Mouse (Mus musculus) kidney, adult 2 months (tissue): ENCODE results near the gene Fchsd2. TPM values are rescaled to one million over a fixed set of nuclear protein-coding genes. Genes with fewer than 3 reads are reported as not detected.

Experiments used
- DNase-seq: peaks from one replicate; pipeline ENCODE4 v3.0.0; 2021
- H3K27ac ChIP-seq: fragments of 200-500 bp; 2 replicates; pipeline ENCODE4 v1.5.1; 2012; ENCODE audit warnings: low read depth, low read length, control low read depth, inconsistent platforms; ENCODE audit not compliant: insufficient read depth
- H3K27me3 ChIP-seq: fragments of 200-500 bp; replicated peaks from 2 replicates; pipeline ENCODE4 v1.6.1; 2012; ENCODE audit warnings: mild to moderate bottlenecking, moderate library complexity, low read length, inconsistent platforms; ENCODE audit not compliant: control insufficient read depth, insufficient read depth
- H3K36me3 ChIP-seq: fragments of 200-500 bp; 2 replicates; pipeline ENCODE4 v1.6.1; 2012; ENCODE audit warnings: mild to moderate bottlenecking, moderate library complexity, low read length, inconsistent platforms; ENCODE audit not compliant: control insufficient read depth, insufficient read depth
- H3K4me1 ChIP-seq: fragments of 200-500 bp; 2 replicates; pipeline ENCODE4 v1.6.1; 2011; ENCODE audit warnings: low read length; ENCODE audit not compliant: control insufficient read depth, insufficient read depth
- H3K4me3 ChIP-seq: fragments of 200-500 bp; 2 replicates; pipeline ENCODE4 v1.5.1; 2011; ENCODE audit warnings: mild to moderate bottlenecking, low read depth, low read length, control low read depth; ENCODE audit not compliant: insufficient read depth
- CTCF ChIP-seq: fragments of 200-500 bp; conservative IDR thresholded peaks from 2 replicates; pipeline ENCODE4 v1.5.1; 2011; ENCODE audit warnings: low read depth, mild to moderate bottlenecking, control low read depth, low read length, moderate library complexity, mixed read lengths; ENCODE audit not compliant: insufficient read depth, insufficient read length
- POLR2A ChIP-seq: fragments of 200-500 bp; IDR thresholded peaks from one replicate; pipeline ENCODE4 v1.6.1; 2011; ENCODE audit warnings: low read depth, low read length, control low read depth
- WGBS: fragments of 180-500 bp; shearing (Covaris S2); methylation state at CpG from one replicate; pipeline ENCODE4 v1.1.7; 2018; 5-methylcytosine and 5-hydroxymethylcytosine counted together
- polyA plus RNA-seq: library from polyadenylated mRNA; depleted of rRNA; stranded (reverse); fragments of >200 nt; gene quantifications from 2 replicates; pipeline ENCODE4 v1.2.3, GENCODE M21; 2012

The Fchsd2 gene
- polyA plus RNA-seq, 1 experiment: 7.1 TPM

- no peaks in the 10 kb centered on the region for H3K27me3 ChIP-seq
- no peak for DNase-seq
- peaks cover under 1% of the 10 kb centered on the region; the same call in 1 of the 2 replicates for H3K36me3 ChIP-seq
- H3K27ac ChIP-seq: no peak overlapping the region
- H3K4me3 ChIP-seq: no peak overlapping the region
- H3K4me1 ChIP-seq: peaks cover 3% of the 10 kb centered on the region; the same call in 1 of the 2 replicates
- WGBS: 84% methylated on average over 2 of the region's 2 CpGs
- no peak for TF ChIP-seq POLR2A
- TF ChIP-seq CTCF: no peak
Measured at GRCm38 (mm10) chr7:101287820-101288219, 195.2 kb downstream of the Fchsd2 start.

GRCm38 (mm10) chr7:101288436-101288835, 195.8 kb downstream of the Fchsd2 start:
- no peaks in the 10 kb centered on the region; the same call in 1 of the 2 replicates for H3K36me3 ChIP-seq
- peak; percentile 67 for DNase-seq
- WGBS: 23% methylated on average over 4 of the region's 4 CpGs

GRCm38 (mm10) chr7:101290401-101290800, 197.7 kb downstream of the Fchsd2 start:
- Histone ChIP-seq H3K36me3 (no peaks in the 10 kb centered on the region), H3K4me3 (no peak overlapping the region), H3K27ac (no peak overlapping the region), H3K27me3 (no peaks in the 10 kb centered on the region), H3K4me1 (peaks cover 3% of the 10 kb centered on the region; the same call in 1 of the 2 replicates)
- WGBS: 78% methylated on average over 10 of the region's 10 CpGs
- TF ChIP-seq POLR2A: no peak
- TF ChIP-seq CTCF: no peak
- DNase-seq: no peak

More at GRCm38 (mm10) chr7:101288436-101288835, 195.8 kb downstream of the Fchsd2 start:
- H3K27me3 ChIP-seq: no peaks in the 10 kb centered on the region
- H3K4me1 ChIP-seq: peaks cover 3% of the 10 kb centered on the region; the same call in 1 of the 2 replicates
- no peak overlapping the region for H3K4me3 ChIP-seq
- TF ChIP-seq POLR2A (no peak), CTCF (peak; percentile 68)
- no peak overlapping the region for H3K27ac ChIP-seq

GRCm38 (mm10) chr7:101291211-101291610, 198.5 kb downstream of the Fchsd2 start:
- DNase-seq: no peak
- Histone ChIP-seq H3K4me1 (peaks cover 3% of the 10 kb centered on the region; the same call in 1 of the 2 replicates), H3K27me3 (no peaks in the 10 kb centered on the region), H3K36me3 (no peaks in the 10 kb centered on the region), H3K4me3 (no peak overlapping the region), H3K27ac (no peak overlapping the region)
- TF ChIP-seq POLR2A (no peak), CTCF (no peak)
- 91% methylated on average over 5 of the region's 5 CpGs for WGBS

GRCm38 (mm10) chr7:101291641-101292040, 199.0 kb downstream of the Fchsd2 start:
- WGBS: 95% methylated on average over 8 of the region's 8 CpGs

GRCm38 (mm10) chr7:101292086-101292485, 199.4 kb downstream of the Fchsd2 start:
- H3K4me3 ChIP-seq: no peak overlapping the region
- peaks cover 6% of the 10 kb centered on the region; the same call in 1 of the 2 replicates for H3K4me1 ChIP-seq
- no peak overlapping the region for H3K27ac ChIP-seq
- 70% methylated on average over 4 of the region's 4 CpGs for WGBS
- H3K36me3 ChIP-seq: no peaks in the 10 kb centered on the region
- TF ChIP-seq CTCF (no peak), POLR2A (no peak)
- no peak for DNase-seq
- H3K27me3 ChIP-seq: no peaks in the 10 kb centered on the region

More at GRCm38 (mm10) chr7:101291641-101292040, 199.0 kb downstream of the Fchsd2 start:
- H3K27me3 ChIP-seq: no peaks in the 10 kb centered on the region
- TF ChIP-seq POLR2A (no peak), CTCF (no peak)
- H3K4me1 ChIP-seq: peaks cover 3% of the 10 kb centered on the region; the same call in 1 of the 2 replicates
- H3K36me3 ChIP-seq: no peaks in the 10 kb centered on the region
- no peak overlapping the region for H3K4me3 ChIP-seq
- H3K27ac ChIP-seq: no peak overlapping the region
- DNase-seq: no peak

GRCm38 (mm10) chr7:101292696-101293095, 200.0 kb downstream of the Fchsd2 start:
- H3K27ac ChIP-seq: no peak overlapping the region
- no peak overlapping the region for H3K4me3 ChIP-seq
- 85% methylated on average over 1 of the region's 1 CpGs for WGBS
- DNase-seq: no peak
- H3K4me1 ChIP-seq: peaks cover 6% of the 10 kb centered on the region; the same call in 1 of the 2 replicates
- no peaks in the 10 kb centered on the region for H3K36me3 ChIP-seq
- H3K27me3 ChIP-seq: no peaks in the 10 kb centered on the region
- no peak for TF ChIP-seq POLR2A
- TF ChIP-seq CTCF: no peak

- Histone ChIP-seq H3K4me3 (no peak overlapping the region), H3K27me3 (no peaks in the 10 kb centered on the region), H3K4me1 (peaks cover 5% of the 10 kb centered on the region; the same call in 1 of the 2 replicates), H3K27ac (no peak overlapping the region), H3K36me3 (no peaks in the 10 kb centered on the region)
- WGBS: 56% methylated on average over 4 of the region's 4 CpGs
- DNase-seq: no peak
- TF ChIP-seq CTCF: no peak
- TF ChIP-seq POLR2A: no peak
Measured at GRCm38 (mm10) chr7:101293138-101293537, 200.5 kb downstream of the Fchsd2 start.
